Mouse (Mus musculus): Measurements from ENCODE around the gene Rfx2. TPM values are rescaled to one million over a fixed set of nuclear protein-coding genes. Genes with fewer than 3 reads are reported as not detected.
A peak's percentile ranks its signal among the peaks of the same experiment; 100 is the strongest.

Rfx2 gene
- total and polyA plus RNA-seq, 2 experiments from 2014 or later: 4.4 to 9.8 TPM

DNA sequence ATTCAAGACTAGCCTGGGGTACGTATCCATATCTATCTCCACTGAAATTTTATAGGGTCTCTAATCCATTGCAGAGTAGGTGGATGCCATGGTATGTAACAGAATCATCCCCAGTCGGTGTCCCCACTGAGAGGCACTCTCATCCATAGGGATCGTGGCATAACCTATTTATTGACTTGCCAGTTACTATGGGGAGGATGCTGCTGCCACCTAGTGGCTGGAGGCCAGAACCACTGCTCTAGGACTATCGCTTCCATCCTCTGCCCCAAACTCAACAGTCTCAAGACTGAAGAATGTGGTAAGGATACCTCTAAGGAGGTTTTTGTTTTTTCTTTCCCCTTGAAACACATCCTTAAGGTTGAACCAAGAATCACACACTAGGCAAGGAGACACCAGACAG, 27.4 kb upstream of the Rfx2 start:
- Histone ChIP-seq H3K4me2 (ENCODE audit: low read depth, low read length) (no peak overlapping the region), H3K4me1 (ENCODE audit: insufficient read depth, low read length) (no peaks in the 10 kb centered on the region), H3K9ac (replicated peaks; ENCODE audit: low read length) (no peak overlapping the region), H3K36me3 (ENCODE audit: insufficient read depth, low read length) (no peaks in the 10 kb centered on the region), H3K27ac (no peak overlapping the region), H3K9me3 (ENCODE audit: low read length) (no peaks in the 10 kb centered on the region), H3K4me3 (ENCODE audit: low read length) (no peak overlapping the region), H3K27me3 (ENCODE audit: insufficient read depth, low read length) (no peaks in the 10 kb centered on the region)
- peak; percentile 81 for TF ChIP-seq CTCF (IDR thresholded peaks at IDR 0.05; ENCODE audit: low read depth)
- ATAC-seq (no peak), DNase-seq (ENCODE audit: low spot score) (peak; percentile 73)
- WGBS: 43% methylated on average over 4 of the region's 4 CpGs

DNA sequence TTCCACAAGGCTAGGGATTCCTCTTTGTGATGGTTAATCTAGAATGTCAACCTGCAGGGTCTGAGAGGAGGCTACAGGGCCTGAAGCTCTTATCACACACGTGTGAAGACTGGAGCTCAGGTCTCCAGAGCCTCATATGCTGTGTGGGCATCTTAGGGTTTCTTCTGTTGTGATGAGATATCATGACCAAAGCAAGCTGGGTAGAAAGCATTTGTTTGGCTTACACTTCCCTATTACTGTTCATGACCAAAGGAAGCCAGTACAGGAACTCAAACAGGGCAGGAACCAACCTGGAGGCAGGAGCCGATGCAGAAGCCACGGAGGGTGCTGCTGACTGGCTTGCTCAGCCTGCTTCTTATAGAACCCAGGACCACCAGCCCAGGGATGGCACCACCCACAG, 24.6 kb upstream of the Rfx2 start:
- H3K4me2 ChIP-seq (ENCODE audit: low read depth, low read length): no peak overlapping the region
- DNase-seq (ENCODE audit: low spot score) (no peak), ATAC-seq (no peak)
- H3K27me3 ChIP-seq (ENCODE audit: insufficient read depth, low read length): no peaks in the 10 kb centered on the region
- H3K9me3 ChIP-seq (ENCODE audit: low read length): no peaks in the 10 kb centered on the region
- no peaks in the 10 kb centered on the region for H3K36me3 ChIP-seq (ENCODE audit: insufficient read depth, low read length)
- TF ChIP-seq CTCF (IDR thresholded peaks at IDR 0.05; ENCODE audit: low read depth): no peak
- WGBS: 87% methylated on average over 3 of the region's 3 CpGs
- H3K4me3 ChIP-seq (ENCODE audit: low read length): no peak overlapping the region
- H3K9ac ChIP-seq (replicated peaks; ENCODE audit: low read length): no peak overlapping the region
- no peaks in the 10 kb centered on the region for H3K4me1 ChIP-seq (ENCODE audit: insufficient read depth, low read length)
- H3K27ac ChIP-seq: no peak overlapping the region

DNA sequence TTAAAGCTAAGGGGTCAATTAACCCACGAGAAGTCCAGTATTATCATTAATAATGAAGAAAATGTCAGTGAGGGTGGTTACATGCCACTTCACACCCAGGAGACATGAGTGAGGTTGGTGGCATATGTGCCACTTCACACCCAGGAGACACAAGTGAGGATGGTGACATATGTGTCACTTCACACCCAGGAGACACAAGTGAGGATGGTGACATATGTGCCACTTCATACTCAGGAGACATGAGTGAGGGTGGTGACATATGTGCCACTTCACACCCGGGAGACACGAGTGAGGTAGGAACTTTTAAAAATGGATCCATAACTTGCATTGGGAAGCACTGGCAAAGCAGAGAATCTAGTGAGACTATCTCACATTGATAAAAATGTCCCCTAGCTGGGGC, 20.4 kb upstream of the Rfx2 start:
- no peaks in the 10 kb centered on the region for H3K36me3 ChIP-seq (ENCODE audit: insufficient read depth, low read length)
- DNase-seq (ENCODE audit: low spot score) (no peak), ATAC-seq (no peak)
- no peak overlapping the region for H3K4me2 ChIP-seq (ENCODE audit: low read depth, low read length)
- H3K4me3 ChIP-seq (ENCODE audit: low read length): no peak overlapping the region
- TF ChIP-seq CTCF (IDR thresholded peaks at IDR 0.05; ENCODE audit: low read depth): no peak
- no peaks in the 10 kb centered on the region for H3K4me1 ChIP-seq (ENCODE audit: insufficient read depth, low read length)
- H3K9me3 ChIP-seq (ENCODE audit: low read length): no peaks in the 10 kb centered on the region
- H3K27me3 ChIP-seq (ENCODE audit: insufficient read depth, low read length): no peaks in the 10 kb centered on the region
- H3K9ac ChIP-seq (replicated peaks; ENCODE audit: low read length): no peak overlapping the region
- WGBS: 81% methylated on average over 3 of the region's 3 CpGs
- H3K27ac ChIP-seq: no peak overlapping the region

DNA sequence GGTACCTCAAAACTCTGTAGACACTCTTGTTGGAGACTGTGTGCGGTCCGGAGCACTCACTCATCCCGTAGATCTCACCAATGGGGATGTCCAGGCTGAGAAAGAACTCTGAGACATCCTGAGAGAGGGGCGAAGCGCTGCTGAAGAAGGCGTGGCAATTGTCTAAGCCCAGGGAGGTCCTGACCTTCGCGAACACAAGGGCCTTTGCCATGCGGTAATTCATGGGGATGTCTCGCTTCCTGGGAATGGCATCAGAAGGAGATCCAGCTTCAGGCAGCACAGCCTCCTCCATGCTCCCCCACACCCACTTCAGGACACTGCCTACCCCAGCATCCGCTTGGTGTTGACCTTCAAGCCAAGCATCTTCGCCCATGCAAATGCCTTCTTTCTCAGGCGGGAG, 18.9 kb upstream of the Rfx2 start:
- DNase-seq (ENCODE audit: low spot score) (no peak), ATAC-seq (no peak)
- H3K27ac ChIP-seq: no peak overlapping the region
- no peak overlapping the region for H3K9ac ChIP-seq (replicated peaks; ENCODE audit: low read length)
- no peak for TF ChIP-seq CTCF (IDR thresholded peaks at IDR 0.05; ENCODE audit: low read depth)
- H3K9me3 ChIP-seq (ENCODE audit: low read length): no peaks in the 10 kb centered on the region
- H3K4me1 ChIP-seq (ENCODE audit: insufficient read depth, low read length): no peaks in the 10 kb centered on the region
- no peaks in the 10 kb centered on the region for H3K27me3 ChIP-seq (ENCODE audit: insufficient read depth, low read length)
- no peaks in the 10 kb centered on the region for H3K36me3 ChIP-seq (ENCODE audit: insufficient read depth, low read length)
- WGBS: 83% methylated on average over 13 of the region's 13 CpGs
- no peak overlapping the region for H3K4me3 ChIP-seq (ENCODE audit: low read length)
- H3K4me2 ChIP-seq (ENCODE audit: low read depth, low read length): no peak overlapping the region

DNA sequence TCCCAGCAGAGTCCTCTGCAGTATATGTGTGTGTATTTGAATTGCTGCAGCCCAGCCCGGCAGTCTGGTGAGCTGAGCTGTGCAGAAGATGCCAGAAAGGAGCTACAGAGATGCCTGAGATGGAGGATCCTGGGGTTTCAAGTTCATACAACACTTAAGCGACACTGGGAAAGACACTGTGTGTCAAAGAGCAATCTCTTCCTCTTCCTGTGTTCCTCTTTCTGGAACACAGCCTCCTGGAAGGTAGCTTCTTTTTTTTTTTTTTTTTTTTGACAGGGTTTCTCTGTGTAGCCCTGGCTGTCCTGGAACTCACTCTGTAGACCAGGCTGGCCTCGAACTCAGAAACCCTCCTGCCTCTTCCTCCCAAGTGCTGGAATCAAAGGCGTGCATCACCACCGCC, 18.0 kb upstream of the Rfx2 start:
- Histone ChIP-seq H3K9me3 (ENCODE audit: low read length) (no peaks in the 10 kb centered on the region), H3K4me2 (ENCODE audit: low read depth, low read length) (no peak overlapping the region), H3K4me3 (ENCODE audit: low read length) (no peak overlapping the region), H3K4me1 (ENCODE audit: insufficient read depth, low read length) (no peaks in the 10 kb centered on the region), H3K36me3 (ENCODE audit: insufficient read depth, low read length) (no peaks in the 10 kb centered on the region), H3K9ac (replicated peaks; ENCODE audit: low read length) (no peak overlapping the region), H3K27ac (no peak overlapping the region), H3K27me3 (ENCODE audit: insufficient read depth, low read length) (no peaks in the 10 kb centered on the region)
- DNase-seq (ENCODE audit: low spot score) (no peak), ATAC-seq (no peak)
- 85% methylated on average over 5 of the region's 5 CpGs for WGBS
- no peak for TF ChIP-seq CTCF (IDR thresholded peaks at IDR 0.05; ENCODE audit: low read depth)

DNA sequence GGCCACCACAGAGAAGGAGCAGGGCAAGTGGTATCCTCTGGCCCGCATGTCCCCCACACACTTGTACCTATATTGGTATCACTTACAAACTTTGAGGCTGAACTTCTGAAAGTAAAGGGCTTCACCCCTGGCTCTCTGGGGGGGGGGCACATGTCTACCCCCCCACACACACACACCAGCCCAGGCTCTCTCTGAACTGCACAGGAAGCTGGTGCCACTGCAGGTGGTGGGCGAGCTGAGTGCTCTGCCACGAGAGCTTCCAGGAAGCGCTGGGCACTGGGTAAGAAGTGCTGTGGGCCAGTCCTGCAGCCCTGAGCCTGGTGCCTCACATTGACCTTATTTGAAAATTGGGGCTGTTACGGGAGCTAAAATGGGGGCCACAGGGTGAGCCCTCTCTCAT, 12.9 kb upstream of the Rfx2 start:
- Histone ChIP-seq H3K27ac (no peak overlapping the region), H3K9me3 (ENCODE audit: low read length) (no peaks in the 10 kb centered on the region), H3K36me3 (ENCODE audit: insufficient read depth, low read length) (no peaks in the 10 kb centered on the region), H3K4me2 (ENCODE audit: low read depth, low read length) (no peak overlapping the region), H3K9ac (replicated peaks; ENCODE audit: low read length) (no peak overlapping the region), H3K27me3 (ENCODE audit: insufficient read depth, low read length) (no peaks in the 10 kb centered on the region), H3K4me3 (ENCODE audit: low read length) (no peak overlapping the region), H3K4me1 (ENCODE audit: insufficient read depth, low read length) (no peaks in the 10 kb centered on the region)
- DNase-seq (ENCODE audit: low spot score) (no peak), ATAC-seq (no peak)
- TF ChIP-seq CTCF (IDR thresholded peaks at IDR 0.05; ENCODE audit: low read depth): no peak
- WGBS: 74% methylated on average over 5 of the region's 5 CpGs

DNA sequence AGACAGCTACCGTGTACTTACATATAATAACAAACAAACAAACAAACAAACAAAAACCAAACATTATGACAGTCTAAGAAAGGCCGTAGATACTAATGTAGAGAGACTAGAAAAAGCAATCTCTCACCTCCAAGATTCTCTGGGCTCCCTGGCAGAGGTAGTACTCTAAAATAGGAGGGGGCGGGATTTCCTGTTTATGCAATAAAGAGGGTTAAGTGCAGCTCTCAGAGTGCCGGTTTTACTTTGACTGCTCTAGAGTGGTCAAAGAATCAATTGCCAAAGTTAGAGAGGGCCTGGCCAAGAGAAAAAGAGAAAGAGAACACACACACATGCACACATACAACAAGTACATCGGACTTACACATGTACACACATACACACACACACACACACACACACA, 11.4 kb upstream of the Rfx2 start:
- no peaks in the 10 kb centered on the region for H3K9me3 ChIP-seq (ENCODE audit: low read length)
- ATAC-seq: no peak
- H3K27me3 ChIP-seq (ENCODE audit: insufficient read depth, low read length): no peaks in the 10 kb centered on the region
- WGBS: 88% methylated on average over 5 of the region's 5 CpGs
- H3K4me3 ChIP-seq (ENCODE audit: low read length): no peak overlapping the region
- H3K36me3 ChIP-seq (ENCODE audit: insufficient read depth, low read length): no peaks in the 10 kb centered on the region
- no peaks in the 10 kb centered on the region for H3K4me1 ChIP-seq (ENCODE audit: insufficient read depth, low read length)
- no peak for TF ChIP-seq CTCF (IDR thresholded peaks at IDR 0.05; ENCODE audit: low read depth)
- H3K9ac ChIP-seq (replicated peaks; ENCODE audit: low read length): no peak overlapping the region
- H3K27ac ChIP-seq: no peak overlapping the region
- no peak for DNase-seq (ENCODE audit: low spot score)
- H3K4me2 ChIP-seq (ENCODE audit: low read depth, low read length): no peak overlapping the region

All from hindbrain, postnatal 0 days (tissue).